Mouse (Mus musculus) heart, adult 2 months (tissue): ENCODE measurements around the gene Nap1l2.

Experiments
- CTCF ChIP-seq: fragments of 200-600 bp; IDR thresholded peaks from 2 replicates; pipeline ENCODE4 v1.8.1; 2022; ENCODE audit warnings: antibody characterized with exemption, mild to moderate bottlenecking, moderate library complexity
- POLR2A ChIP-seq: fragments of 200-500 bp; IDR thresholded peaks from 2 replicates; pipeline ENCODE4 v1.6.1; 2011; ENCODE audit warnings: mild to moderate bottlenecking, low read depth, low read length, control low read depth; ENCODE audit not compliant: insufficient read depth

GRCm38 (mm10) chrX:103185781-103186430, 534 bp downstream of the Nap1l2 start:
- TF ChIP-seq POLR2A (no peak), CTCF (no peak)
